Mouse (Mus musculus) megakaryocyte, embryonic 14.5 days (primary cell): Measurements from ENCODE around the gene Psg16.

Experiments
- FLI1 ChIP-seq: IDR thresholded peaks from 2 replicates; pipeline ENCODE4 v1.6.1; 2012; ENCODE audit warnings: low read length, inconsistent platforms, mixed read lengths
- GATA1 ChIP-seq: IDR thresholded peaks from 3 replicates; pipeline ENCODE4 v1.6.1; 2012; ENCODE audit warnings: mixed read lengths, low read length, inconsistent platforms, borderline replicate concordance

GRCm38 (mm10) chr7:17050491-17050890 lies 23.3 kb upstream of the Psg16 start:
- TF ChIP-seq GATA1 (no peak), FLI1 (no peak)
